Mouse (Mus musculus): ENCODE measurements at regions not wholly inside any gene's neighbourhood (a gene's known extent, or its start where the extent isn't known, plus 50 kb on each side); places are given as distances from the start of the nearest gene placed in this dataset.

DNA sequence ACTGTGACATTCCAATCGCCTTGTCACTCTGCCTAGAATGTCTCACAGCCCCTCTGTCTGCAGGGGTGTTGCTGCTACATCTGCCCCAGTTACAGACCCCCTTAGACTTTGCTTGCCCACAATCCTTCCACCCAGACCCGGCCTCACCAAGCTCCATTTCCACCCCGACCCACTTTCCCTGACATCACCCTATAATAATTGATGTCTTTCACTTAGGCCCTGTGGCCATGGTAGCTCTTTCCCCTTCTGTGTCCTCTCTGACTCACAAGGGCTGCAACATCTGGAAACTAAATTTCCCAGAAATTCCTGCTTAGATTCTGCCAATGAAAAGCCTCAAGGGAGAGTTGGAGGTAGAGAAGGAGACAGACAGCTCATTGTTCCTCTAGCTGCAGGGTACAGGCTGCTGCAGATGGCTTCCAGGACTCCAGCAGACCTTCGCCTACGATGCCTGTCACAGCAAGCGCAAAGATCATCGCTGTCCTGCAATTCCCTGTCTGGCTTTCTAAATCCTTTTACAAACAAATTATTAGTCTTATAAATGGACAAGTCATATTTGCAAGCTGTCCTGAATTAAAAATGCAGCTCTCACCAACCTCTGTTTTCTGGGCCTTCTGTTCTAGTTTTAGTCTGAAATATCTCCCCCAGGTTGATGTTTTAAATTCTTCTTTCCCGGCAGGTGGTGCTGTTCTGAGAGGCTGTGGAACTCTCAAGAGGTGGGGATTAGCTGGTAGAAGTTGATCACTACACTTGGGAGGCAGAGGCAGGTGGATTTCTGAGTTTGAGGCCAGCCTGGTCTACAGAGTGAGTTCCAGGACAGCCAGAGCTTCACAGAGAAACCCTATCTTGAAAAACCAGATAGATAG is 104.9 kb upstream of the Oxgr1 start:
- no peak for DNase-seq (ENCODE audit: low spot score in 2 of 2)

DNA sequence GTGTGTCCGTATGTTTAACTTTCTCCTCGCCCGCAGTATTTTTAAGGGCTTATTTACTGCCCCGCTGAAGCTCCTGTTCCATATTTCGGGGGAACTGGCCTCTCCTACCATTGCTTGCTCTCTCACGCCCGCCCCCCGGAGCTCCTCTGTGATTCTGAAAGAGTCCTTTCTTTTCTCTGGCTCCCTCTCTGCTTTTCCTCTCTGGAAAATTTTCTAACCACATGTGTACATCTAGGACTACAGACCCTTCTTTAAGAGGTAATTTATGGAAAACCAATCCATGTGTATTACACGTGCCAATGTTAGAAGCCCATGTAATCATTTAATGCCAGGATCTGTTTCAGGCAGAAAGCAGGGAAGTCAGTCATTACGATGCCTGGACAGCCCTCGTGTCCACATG is 106.6 kb upstream of the Oxgr1 start:
- DNase-seq (ENCODE audit: low spot score in 2 of 2): no peak

GRCm38 (mm10) chr14:120149341-120149741 is 107.1 kb upstream of the Oxgr1 start:
- no peak for DNase-seq (ENCODE audit: low spot score in 2 of 2)

DNA sequence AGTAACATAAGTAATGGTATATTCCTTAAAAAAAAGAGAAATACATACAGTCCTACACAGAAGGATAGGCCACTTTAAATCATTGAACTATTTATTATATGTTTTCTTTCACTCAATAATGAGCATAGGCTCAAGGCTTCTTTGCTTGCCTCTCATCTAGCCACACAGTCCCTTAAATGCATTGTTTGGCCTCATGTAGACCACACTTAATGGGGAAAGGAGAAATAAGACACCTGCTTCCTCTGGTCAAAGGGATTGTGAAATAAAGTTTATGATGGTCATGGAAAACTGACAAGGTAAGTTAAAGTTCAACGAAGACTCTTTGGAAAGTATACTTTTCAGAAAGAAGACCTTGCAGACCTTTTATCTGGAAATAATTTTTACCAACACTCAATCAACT is 108.4 kb upstream of the Oxgr1 start:
- DNase-seq (ENCODE audit: low spot score in 2 of 2): no peak

- DNase-seq (ENCODE audit: low spot score in 2 of 2): no peak
Measured at GRCm38 (mm10) chr14:120154413-120154812, 112.2 kb upstream of the Oxgr1 start.

DNA sequence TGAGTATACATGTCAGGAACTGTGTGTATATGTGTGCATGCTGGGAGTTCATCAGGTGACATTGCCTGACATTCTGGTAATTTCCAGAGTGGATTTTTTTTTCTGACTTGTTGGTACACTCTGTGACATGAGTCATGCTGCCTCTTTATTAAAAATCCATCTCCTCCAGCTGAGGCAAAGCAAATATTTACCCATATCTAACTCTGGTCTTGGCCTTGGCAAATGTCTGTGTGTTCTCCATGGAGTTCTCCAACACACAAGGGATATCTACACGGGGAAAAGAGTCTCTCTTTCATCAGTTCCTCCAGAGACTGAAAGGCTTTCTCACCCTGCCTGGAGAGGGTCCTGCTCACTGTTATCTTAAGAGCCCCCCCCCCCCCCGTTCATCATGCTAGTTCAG is 111.3 kb upstream of the Mbnl2 start:
- DNase-seq (ENCODE audit: low spot score in 2 of 2): no peak

- DNase-seq (ENCODE audit: low spot score in 2 of 2): no peak
Measured at GRCm38 (mm10) chr14:120165496-120166045, 109.9 kb upstream of the Mbnl2 start.

- no peak for DNase-seq (ENCODE audit: low spot score in 2 of 2)
Measured at GRCm38 (mm10) chr14:120170733-120171132, 104.7 kb upstream of the Mbnl2 start.

- DNase-seq (ENCODE audit: low spot score in 2 of 2): no peak
Measured at GRCm38 (mm10) chr14:120172058-120172457, 103.4 kb upstream of the Mbnl2 start.

GRCm38 (mm10) chr14:120172844-120173243 is 102.6 kb upstream of the Mbnl2 start:
- no peak for DNase-seq (ENCODE audit: low spot score in 2 of 2)

DNA sequence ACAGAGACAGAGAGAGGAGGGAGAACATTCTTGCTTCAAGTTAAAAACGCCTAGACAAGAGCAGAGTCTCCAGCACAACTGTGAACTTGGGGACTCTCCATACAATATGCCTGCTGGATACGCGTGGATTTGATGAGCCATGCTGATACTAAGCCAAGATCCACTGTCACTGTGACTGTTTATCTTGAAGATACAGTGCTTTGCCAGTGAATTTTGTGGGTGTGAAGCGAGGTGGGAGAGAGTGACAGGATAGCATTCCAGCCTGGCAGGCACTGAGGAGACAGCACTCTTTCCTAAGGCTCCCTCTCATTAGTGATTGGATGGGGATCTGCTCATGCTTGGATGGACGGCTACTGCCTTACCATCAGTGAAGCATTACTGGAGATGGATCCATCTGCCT is 100.9 kb upstream of the Mbnl2 start:
- no peak for DNase-seq (ENCODE audit: low spot score in 2 of 2)

DNA sequence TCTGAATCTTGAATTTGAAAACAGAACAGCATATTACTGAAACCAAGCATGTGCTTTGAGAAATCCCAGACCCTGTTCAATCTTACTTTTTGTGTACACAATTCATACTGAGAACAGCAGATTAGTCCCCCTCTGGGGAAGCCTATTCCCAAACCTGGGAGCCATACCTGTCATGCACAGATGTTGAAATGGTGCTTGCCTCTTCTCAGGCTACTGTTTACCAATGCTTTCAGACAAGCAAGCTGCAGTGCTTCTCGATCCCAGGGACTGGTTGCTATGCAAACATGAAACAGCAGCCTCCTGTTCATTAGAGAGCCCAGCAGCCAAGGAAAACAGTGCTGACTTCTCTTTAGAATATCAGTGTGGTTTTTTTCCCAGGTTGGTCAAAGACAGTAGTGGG is 80.3 kb upstream of the Mbnl2 start:
- DNase-seq (ENCODE audit: low spot score in 2 of 2): no peak

DNA sequence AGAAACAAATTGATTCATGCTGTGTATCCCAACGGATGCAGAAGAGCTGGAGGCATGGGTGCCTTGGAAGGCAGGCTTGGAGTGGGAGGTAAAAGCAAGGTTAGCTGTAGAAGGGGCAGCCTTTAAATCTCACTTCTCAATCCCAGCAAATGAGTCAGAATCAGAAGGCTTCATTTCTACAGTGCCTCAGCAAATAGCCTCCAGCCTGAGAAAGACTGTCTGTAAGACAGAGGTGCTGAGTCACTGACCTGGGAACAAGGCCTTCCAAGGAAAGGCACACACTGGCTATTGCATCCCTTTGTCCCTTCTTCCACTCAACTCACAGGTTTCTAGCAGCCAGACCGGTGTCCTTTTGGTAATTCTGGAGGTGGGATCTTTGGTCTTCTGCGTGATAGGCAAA is 63.7 kb upstream of the Mbnl2 start:
- no peak for DNase-seq (ENCODE audit: low spot score in 2 of 2)

DNA sequence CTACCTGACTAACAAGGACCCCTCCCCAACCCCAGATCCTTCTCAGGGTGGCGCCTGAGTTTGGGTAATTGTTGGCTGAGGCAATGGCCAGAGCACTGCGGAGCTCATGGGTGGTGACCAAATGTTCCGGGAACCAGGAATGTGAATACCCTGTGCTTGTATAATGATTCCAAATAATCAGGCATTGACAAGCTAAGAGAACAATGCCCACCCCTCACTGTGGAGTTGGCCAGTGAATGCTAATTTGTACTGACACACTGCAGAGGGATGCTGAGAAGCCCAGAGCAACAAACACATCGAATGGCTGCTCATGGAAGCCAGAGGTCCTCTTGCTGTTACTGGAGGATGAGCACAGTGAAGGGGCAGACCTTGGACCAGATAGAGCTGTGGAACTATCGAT is 62.8 kb upstream of the Mbnl2 start:
- DNase-seq (ENCODE audit: low spot score in 2 of 2): no peak

DNA sequence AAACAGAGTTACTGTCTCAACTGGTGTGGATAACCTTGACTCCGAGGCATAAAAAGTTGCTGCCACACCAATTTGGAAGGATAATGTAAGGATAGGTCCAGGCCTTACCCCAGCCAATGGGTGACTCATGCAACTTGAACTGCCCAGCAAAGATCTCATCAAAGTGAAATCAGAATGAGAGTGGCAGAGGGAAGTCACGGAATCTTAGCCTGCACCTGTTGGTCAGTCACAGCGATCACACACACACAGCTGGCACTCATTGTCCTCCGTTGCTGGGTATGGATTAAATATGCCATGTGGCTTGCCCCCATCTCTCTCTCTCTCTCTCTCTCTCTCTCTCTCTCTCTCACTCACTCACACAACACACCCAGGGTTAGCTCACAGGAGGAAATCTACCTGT is 56.2 kb upstream of the Mbnl2 start:
- DNase-seq (ENCODE audit: low spot score in 2 of 2): peak in 1 of 2 experiments; percentile 16

DNA sequence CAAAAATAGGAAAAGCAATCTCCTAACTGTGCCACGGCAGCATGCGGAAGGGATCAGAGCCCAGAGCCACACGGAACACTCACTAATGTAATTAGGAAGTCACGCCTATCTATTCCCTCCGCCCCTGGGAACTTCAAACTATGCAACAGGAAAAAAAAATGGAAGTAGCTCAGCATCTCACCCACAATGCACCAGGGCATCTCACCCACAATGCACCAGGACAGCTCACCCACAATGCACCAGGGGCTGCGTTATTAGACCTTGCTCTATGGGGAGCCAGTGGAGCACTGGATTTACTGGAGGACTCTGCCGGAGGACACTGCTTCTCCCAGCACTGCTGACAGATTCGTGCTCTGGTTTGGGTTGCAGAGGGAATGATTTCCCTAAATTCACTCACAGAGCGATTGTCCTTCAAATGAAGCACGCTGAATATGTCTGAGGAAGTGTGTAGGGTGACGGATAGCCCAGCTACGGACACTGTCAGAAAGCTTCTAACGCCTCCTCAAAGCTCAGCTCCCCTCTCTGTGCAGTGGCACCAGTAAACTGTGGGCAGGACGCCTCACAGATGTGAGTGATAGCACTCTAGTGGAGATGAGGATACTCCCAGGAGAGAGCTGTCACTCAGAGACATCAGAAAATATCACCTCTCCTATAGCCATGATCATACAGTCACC is 51.8 kb upstream of the Mbnl2 start:
- no peak for DNase-seq (ENCODE audit: low spot score in 2 of 2)

DNA sequence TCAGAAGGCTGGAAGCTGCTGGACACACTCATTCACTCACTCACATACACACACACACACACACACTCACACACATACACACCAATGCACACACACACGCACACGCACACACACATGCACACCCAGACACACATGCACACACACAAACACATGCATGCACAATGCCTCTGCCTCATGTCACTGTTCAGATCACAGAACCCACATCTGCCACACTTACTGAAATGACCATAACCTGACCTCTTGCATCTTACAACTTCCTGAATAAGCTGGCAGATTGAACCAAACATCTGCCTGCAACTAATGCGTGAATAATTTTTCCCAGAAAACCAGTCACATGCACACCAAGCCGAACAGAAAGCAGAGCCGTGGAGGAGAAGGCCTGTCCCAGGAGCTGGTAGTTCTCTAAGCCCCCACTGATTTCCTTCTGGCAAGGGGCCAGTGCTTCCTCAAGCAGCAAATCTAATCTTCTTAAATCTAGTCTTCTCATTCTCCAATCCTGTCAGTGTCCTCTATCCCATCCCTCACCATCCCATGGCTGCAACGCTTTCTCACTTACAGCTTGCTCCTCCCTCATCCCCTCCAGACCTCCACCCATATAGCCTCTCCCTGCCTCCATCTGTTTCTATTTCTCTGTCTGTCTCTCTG is 51.1 kb upstream of the Mbnl2 start:
- peak in 1 of 2 experiments; percentile 65 for DNase-seq (ENCODE audit: low spot score in 2 of 2)

DNA sequence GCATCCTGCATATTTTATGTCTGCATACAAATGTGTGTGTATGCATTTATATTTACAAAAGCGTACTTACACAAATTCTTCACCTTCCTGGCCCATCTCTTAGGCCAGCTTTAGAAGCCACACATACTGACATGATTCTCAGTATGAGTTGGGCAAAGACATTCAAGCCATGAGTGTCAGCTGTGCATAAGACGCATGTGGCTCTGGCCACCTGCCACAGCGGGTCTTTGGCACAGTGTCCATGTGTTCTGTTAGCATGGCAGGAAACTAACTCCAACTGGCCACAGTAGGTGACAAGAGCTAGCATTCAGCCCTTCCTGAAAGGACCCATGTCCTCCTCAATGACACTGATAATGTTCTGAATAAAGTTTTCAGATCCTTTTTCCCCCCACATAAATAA is 49.8 kb upstream of the Mbnl2 start:
- peak in 1 of 2 experiments; percentile 54 for DNase-seq (ENCODE audit: low spot score in 2 of 2)

All from gastrocnemius, postnatal 4 days (tissue).